Comparison of ENCODE assay signal across 8 mouse cellular contexts in genomic region chr7:112955103-112955827, GRCm38 (mm10). TPM values are rescaled to one million over a fixed set of nuclear protein-coding genes. Genes with fewer than 3 reads are reported as not detected.
A peak's percentile ranks its signal among the peaks of the same experiment; 100 is the strongest.
DNase-seq lines count a peak whose midpoint lies in the region; ATAC-seq lines count a peak whose summit lies in the region.

No protein-coding gene starts in this region.

- H3K4me1 ChIP-seq in embryonic facial prominence, embryonic 12.5 days = peaks cover 24% of the 10 kb centered on the region
- peaks cover 6% of the 10 kb centered on the region for H3K4me1 ChIP-seq in heart, embryonic 16.5 days (ENCODE audit: control insufficient read depth, insufficient read depth, low read length)
- no peaks in the 10 kb centered on the region; the same call in none of the 2 replicates for H3K4me1 ChIP-seq in stomach, embryonic 14.5 days (ENCODE audit: control insufficient read depth, insufficient read depth, low read length)

- H3K4me3 ChIP-seq in embryonic facial prominence, embryonic 12.5 days = peak overlapping the region; percentile 46
- peak overlapping the region; percentile 65 for H3K4me3 ChIP-seq in heart, embryonic 16.5 days (ENCODE audit: low read length)
- H3K4me3 ChIP-seq in stomach, embryonic 14.5 days (ENCODE audit: low read depth, low read length) = peak overlapping the region; percentile 58

- H3K36me3 ChIP-seq in embryonic facial prominence, embryonic 12.5 days = no peaks in the 10 kb centered on the region
- no peaks in the 10 kb centered on the region for H3K36me3 ChIP-seq in heart, embryonic 16.5 days (ENCODE audit: control insufficient read depth, insufficient read depth)
- H3K36me3 ChIP-seq in stomach, embryonic 14.5 days (ENCODE audit: control insufficient read depth, insufficient read depth, low read length) = no peaks in the 10 kb centered on the region

- peak overlapping the region; percentile 81 for H3K4me2 ChIP-seq in embryonic facial prominence, embryonic 12.5 days (replicated peaks)
- peak overlapping the region; percentile 94 for H3K4me2 ChIP-seq in heart, embryonic 16.5 days (ENCODE audit: low read depth, low read length)
- peak overlapping the region; percentile 91 for H3K4me2 ChIP-seq in stomach, embryonic 14.5 days (replicated peaks; ENCODE audit: low read depth, low read length)

- H3K27me3 ChIP-seq in embryonic facial prominence, embryonic 12.5 days = peaks cover 37% of the 10 kb centered on the region
- peaks cover 33% of the 10 kb centered on the region for H3K27me3 ChIP-seq in heart, embryonic 16.5 days (ENCODE audit: control insufficient read depth, insufficient read depth, low read length)
- H3K27me3 ChIP-seq in stomach, embryonic 14.5 days (ENCODE audit: control insufficient read depth, insufficient read depth, low read length) = peaks cover 10% of the 10 kb centered on the region; the same call in 1 of the 2 replicates

- H3K27ac ChIP-seq in embryonic facial prominence, embryonic 12.5 days = no peak overlapping the region
- peak overlapping the region; percentile 20 for H3K27ac ChIP-seq in heart, embryonic 16.5 days (ENCODE audit: low read length)
- H3K27ac ChIP-seq in stomach, embryonic 14.5 days (ENCODE audit: low read length) = peak overlapping the region; percentile 17; the same call in 1 of the 2 replicates

- peak overlapping the region; percentile 49; the same call in 1 of the 2 replicates for H3K9ac ChIP-seq in embryonic facial prominence, embryonic 12.5 days
- H3K9ac ChIP-seq in heart, embryonic 16.5 days (ENCODE audit: low read length) = peak overlapping the region; percentile 70
- H3K9ac ChIP-seq in stomach, embryonic 14.5 days (replicated peaks; ENCODE audit: low read depth, low read length) = peak overlapping the region; percentile 42; the same call in 1 of the 2 replicates

- WGBS in embryonic facial prominence, embryonic 12.5 days = 3% methylated on average over 40 of the region's 40 CpGs
- WGBS in heart, embryonic 16.5 days = 5% methylated on average over 40 of the region's 40 CpGs
- 6% methylated on average over 40 of the region's 40 CpGs for WGBS in stomach, embryonic 14.5 days

- peak; percentile 31 to 39 for DNase-seq in right cerebral cortex, postnatal 10 days (ENCODE audit: low spot score in 2 of 2)
- no peak for DNase-seq in right cerebral cortex, adult 18-20 months
- peak; percentile 65 for DNase-seq in kidney, postnatal 14 days
- peak; percentile 31 to 51 for DNase-seq in lung, postnatal 4 days
- no peak for DNase-seq in spleen, postnatal 36 days (ENCODE audit: low spot score in 2 of 2)

- peak; percentile 42 for ATAC-seq in embryonic facial prominence, embryonic 12.5 days (ENCODE audit: insufficient number of reproducible peaks, insufficient read depth, low FRiP score, low TSS enrichment)
- 0 out of 2 replicates have a peak, but pooled peaks have one; percentile 20 for ATAC-seq in heart, embryonic 16.5 days (replicated peaks; ENCODE audit: extremely low read depth, insufficient read depth, low FRiP score)
- ATAC-seq in stomach, embryonic 14.5 days (ENCODE audit: insufficient number of reproducible peaks, insufficient read depth, low FRiP score, low read depth) = no peak

- no peaks in the 10 kb centered on the region for H3K9me3 ChIP-seq in embryonic facial prominence, embryonic 12.5 days
- H3K9me3 ChIP-seq in heart, embryonic 16.5 days (replicated peaks; ENCODE audit: control insufficient read depth, low read length) = no peaks in the 10 kb centered on the region
- no peaks in the 10 kb centered on the region for H3K9me3 ChIP-seq in stomach, embryonic 14.5 days (ENCODE audit: control insufficient read depth, low read depth, low read length)

RNA-seq across cellular contexts. Expression of gene Rassf10, which starts 1.5 kb away (rescaled TPM):
- polyA plus RNA-seq in embryonic facial prominence, embryonic 12.5 days (2016; fragmentation: Nextera tagmentation; extraction: Ambion mirVana) = 3.5 and 3.7 TPM in 2 replicates
- polyA plus RNA-seq in heart, embryonic 16.5 days (2015; fragmentation: Nextera tagmentation; extraction: Ambion mirVana) = 2.8 and 4.0 TPM in 2 replicates
- polyA plus RNA-seq in stomach, embryonic 14.5 days (2014; fragmentation: Nextera tagmentation; extraction: Ambion mirVana) = 7.5 and 8.4 TPM in 2 replicates

Comparison
In these comparisons a context has a peak if more than half of its experiments do, and no peak if none do; other contexts are left out.
1. DNase-seq: peak in right cerebral cortex, postnatal 10 days (2 of 2), kidney, postnatal 14 days (single experiment) and lung, postnatal 4 days (2 of 2); none in right cerebral cortex, adult 18-20 months (single experiment) and spleen, postnatal 36 days (0 of 2).
2. Peak in every context shown above with its lines, with median percentiles within 50 percentile points of each other: H3K4me2 ChIP-seq, H3K4me3 ChIP-seq and H3K9ac ChIP-seq.